Mouse (Mus musculus): ENCODE data around the gene N4bp2l1.
"Not testable (repeated sequence)": the region's sequence is repeated elsewhere in the genome, so short reads cannot be mapped to it uniquely, and the experiment has no call there.

N4bp2l1 gene

DNA sequence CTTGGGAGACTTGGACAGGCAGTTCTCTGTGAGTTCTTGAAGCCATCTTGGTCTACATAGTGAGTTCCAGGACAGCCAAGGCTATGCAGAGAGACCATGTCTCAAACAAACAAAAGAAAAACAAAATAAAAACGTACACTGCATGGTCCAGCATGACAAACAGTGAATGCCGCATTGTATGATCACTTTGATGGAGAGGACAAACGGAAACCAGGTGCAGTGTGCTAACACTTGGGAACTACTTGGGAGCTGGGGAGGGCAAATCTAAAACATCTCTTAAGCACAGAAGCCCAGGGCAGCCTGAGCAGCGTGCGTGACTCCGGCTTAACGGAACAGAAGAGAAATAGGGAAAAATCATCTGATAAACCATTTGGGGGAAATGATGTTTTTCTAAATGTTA lies at the start of gene N4bp2l1:
N4bp2l1 (minus strand) TSS at position 101 of the 400 bp plus-strand sequence.
- no peak for DNase-seq (ENCODE audit: low spot score)

DNA sequence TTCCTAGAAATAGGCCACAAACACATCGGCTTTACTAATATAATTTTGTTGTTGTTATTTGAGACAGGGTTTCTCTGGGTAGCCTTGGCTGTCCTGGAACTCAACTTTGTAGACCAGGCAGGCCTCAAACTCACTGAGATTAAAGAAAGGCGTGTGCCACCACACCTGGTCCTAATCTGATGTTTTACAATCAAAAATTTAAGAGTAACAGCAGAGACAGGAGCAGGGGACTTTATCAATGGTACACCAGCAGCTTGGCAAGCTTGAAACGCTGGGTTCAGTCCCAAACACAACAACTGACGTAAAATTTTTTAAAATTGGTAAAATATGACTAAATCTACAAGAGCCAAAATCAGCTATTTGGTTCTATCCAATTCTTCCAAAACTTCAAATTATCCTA lies 47.9 kb upstream of the N4bp2l1 start:
- DNase-seq (ENCODE audit: low spot score), result no peak

DNA sequence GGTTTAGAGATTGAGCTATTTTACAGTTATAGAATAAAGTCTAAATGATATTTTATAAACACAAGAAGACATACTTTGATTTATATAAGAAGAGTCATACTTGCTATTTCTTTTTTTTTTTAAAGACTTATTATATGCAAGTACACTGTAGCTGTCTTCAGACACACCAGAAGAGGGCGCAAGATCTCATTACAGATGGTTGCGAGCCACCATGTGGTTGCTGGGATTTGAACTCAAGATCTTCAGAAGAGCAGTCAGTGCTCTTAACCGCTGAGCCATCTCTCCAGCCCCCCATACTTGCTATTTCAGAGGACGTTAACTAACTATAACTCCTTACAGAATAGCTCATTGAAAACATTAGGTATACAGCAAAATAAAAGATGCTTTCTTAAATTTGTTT lies 46.4 kb upstream of the N4bp2l1 start:
- not testable (repeated sequence) for DNase-seq (ENCODE audit: low spot score)

GRCm38 (mm10) chr5:150641440-150641839 lies 44.5 kb upstream of the N4bp2l1 start:
- DNase-seq (ENCODE audit: low spot score), result no peak

DNA sequence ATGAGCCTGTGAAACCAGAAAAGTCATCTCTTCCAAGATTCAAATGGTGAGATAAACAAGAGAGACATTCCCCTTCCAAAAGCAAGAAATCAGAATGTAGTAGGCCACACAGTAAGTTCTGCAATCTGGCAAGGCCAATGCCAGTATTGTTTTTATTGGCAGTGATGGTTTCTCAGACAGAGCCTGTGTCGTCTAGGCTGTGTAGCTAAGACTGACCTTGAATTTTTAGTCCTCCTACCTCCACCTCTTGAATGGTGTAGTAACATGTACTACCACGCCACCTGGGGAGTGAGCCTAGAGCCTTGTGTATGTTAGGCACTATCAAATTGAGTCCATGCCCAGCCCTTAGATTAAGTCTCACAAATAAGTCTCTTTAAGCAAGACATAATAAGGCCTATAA lies 32.7 kb upstream of the N4bp2l1 start:
- no peak for DNase-seq (ENCODE audit: low spot score)

GRCm38 (mm10) chr5:150629272-150629671 lies 32.3 kb upstream of the N4bp2l1 start:
- DNase-seq (ENCODE audit: low spot score), result no peak

DNA sequence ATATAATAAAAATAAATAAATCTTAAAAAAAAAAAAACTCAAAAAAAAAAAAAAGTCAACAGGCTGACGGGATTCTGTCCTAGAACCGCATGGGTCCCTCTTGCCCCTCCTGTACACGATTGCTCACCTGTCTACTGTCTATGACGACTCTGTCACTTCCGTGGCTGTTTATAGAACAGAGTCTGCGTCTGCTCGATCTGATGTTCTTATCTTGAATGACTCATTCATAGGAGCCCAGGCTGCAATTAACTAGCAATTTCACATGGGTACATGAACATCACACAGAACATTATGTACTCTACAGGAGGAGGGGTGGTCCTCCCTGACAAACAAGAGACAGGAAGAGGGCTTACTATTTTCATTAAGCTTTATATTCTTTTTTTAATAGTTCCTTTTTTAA lies 28.5 kb upstream of the N4bp2l1 start:
- peak; percentile 54 for DNase-seq (ENCODE audit: low spot score)

DNA sequence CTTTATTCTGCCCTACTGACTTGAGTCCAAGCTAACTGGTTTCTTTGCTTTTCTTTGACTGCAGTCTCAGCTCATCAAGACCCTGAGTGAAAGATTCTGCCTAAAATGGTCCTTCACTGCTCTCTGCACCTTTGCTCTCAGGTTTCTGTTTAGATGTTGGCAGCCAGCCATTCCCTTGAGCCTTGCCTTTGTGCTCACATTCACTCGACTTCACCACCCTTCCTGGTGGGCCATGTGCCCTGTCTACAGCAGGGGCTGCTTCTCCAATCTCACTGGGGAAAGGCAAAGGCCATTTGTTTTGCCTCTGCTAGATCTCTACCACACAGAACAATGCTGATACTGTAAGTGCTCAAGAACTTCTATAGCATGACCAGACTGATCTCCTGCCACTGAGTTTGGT lies 25.8 kb upstream of the N4bp2l1 start:
- no peak for DNase-seq (ENCODE audit: low spot score)

- DNase-seq (ENCODE audit: low spot score), result no peak
These were observed 24.6 kb upstream of the N4bp2l1 start for GRCm38 (mm10) chr5:150621592-150621991.

DNA sequence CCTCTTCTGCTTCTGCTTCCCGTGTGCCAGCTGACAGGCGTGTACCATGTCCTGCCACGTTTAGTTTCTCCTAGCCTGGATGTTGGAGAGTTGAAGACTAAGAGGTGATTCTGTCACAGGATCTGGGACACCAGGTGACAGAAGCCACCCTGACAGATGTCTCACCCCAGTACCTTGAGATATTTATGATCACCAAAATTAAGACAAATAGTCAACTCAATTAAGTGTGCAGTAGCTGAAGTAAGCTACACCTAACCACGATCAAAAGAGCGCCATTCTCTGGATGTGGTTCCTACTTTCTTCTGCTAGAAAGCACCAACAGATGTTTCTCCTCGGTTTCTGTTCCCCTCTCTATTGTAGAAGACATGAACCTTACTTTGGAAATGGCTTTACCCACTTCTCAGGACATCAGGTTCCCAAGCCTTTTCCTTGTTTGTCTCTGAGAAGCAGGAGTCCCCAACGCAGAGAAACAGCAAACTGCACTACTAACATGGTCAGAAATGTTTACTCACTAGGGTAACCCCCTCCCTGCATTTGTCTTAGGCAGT lies 23.7 kb upstream of the N4bp2l1 start:
- DNase-seq (ENCODE audit: low spot score), result no peak

GRCm38 (mm10) chr5:150618599-150619355 lies 21.8 kb upstream of the N4bp2l1 start:
- DNase-seq (ENCODE audit: low spot score), result no peak

GRCm38 (mm10) chr5:150616731-150617130 lies 19.7 kb upstream of the N4bp2l1 start:
- DNase-seq (ENCODE audit: low spot score), result no peak

DNA sequence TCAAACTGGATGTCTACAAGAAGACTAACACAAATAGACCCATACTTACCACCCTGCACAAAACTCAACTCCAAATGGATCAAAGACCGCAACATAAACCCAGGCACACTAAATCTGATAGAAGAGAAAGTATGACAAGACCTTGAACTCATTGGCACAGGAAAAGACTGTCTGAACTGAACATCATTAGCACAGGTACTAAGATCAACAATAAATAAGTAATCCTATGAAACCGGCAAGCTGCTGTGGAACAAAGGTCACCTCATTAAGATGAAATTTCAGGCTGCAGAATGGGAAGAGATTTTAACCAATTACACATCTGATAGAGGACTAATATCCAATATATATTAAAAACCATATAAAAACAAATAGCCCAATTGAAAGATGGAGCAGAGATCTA lies 19.2 kb upstream of the N4bp2l1 start:
- no peak for DNase-seq (ENCODE audit: low spot score)

DNA sequence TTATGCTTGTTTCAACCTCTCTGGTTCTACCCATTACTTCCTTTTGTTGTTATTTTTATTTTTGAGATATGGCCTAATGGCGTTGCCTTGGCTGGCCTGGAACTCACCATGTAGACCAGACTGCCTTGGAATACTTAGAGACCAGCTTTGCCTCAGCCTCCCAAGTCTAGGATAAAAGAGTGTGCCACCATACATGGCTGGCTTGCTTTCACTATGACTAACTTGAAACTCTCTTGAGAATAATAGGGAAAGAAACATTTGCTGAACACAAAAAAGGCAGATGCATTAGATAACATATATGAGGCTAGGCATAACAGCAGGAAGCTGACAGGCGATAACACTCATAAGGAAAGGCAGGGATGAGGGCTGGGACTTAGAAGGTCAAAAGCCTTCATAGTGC lies 17.1 kb upstream of the N4bp2l1 start:
- no peak for DNase-seq (ENCODE audit: low spot score)

- DNase-seq (ENCODE audit: low spot score), result peak; percentile 72
These were observed 14.7 kb upstream of the N4bp2l1 start for GRCm38 (mm10) chr5:150611697-150612096.

- DNase-seq (ENCODE audit: low spot score), result no peak
These were observed 14.1 kb upstream of the N4bp2l1 start for GRCm38 (mm10) chr5:150611136-150611535.

GRCm38 (mm10) chr5:150607631-150608030 lies 10.6 kb upstream of the N4bp2l1 start:
- no peak for DNase-seq (ENCODE audit: low spot score)

- DNase-seq (ENCODE audit: low spot score), result no peak
These were observed 9.1 kb upstream of the N4bp2l1 start for GRCm38 (mm10) chr5:150606131-150606530.

GRCm38 (mm10) chr5:150601441-150602230 lies 4.6 kb upstream of the N4bp2l1 start:
- no peak for DNase-seq (ENCODE audit: low spot score)

- DNase-seq (ENCODE audit: low spot score), result no peak
These were observed 3.8 kb upstream of the N4bp2l1 start for GRCm38 (mm10) chr5:150600554-150601440.

DNA sequence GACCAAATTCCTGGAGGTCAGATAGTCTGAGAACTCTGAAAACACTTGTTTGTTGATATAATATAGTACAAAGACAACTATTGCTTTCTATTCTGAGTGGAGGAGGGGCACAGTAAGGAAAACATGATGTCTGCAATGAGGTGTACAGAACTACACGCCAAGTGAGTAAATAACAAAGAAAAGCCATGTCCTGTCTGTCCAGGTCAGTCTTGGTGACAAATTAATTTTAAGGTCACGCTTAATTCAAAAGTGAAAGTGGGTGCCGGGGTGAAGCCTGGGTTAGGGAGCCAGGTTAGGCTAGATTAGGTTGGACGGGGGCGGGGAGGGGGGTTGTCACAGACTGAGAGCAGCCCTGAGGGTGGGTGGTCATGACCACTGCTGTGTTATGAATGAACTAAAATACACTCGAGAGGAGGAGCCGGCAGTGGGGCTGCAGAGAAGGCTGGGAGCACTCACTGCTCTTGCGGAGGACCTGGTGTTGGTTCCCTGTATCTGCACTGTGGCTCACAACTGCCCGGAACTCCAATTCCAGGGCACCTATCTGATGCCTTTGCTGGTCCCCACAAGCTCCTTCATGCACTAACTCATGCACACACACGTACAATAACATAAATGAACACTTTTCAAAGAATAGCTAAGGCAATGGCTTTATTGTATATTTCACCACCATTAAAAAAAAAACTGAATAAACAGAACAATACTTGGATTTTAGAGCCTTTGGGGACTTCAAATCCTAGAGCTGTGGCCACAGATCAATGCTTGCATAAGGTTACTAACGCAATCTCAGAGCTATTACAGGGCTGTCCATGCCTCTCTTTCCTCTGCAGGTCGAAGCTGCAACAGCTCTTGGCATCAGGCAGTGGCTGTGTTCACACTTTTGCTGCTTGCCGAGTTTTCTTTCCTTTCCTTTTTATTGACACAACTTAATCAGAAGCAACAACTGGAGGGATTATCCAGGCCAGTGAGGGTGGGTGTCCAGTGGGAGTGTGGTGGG lies 2.6 kb upstream of the N4bp2l1 start:
- DNase-seq (ENCODE audit: low spot score), result no peak

Data from MN1 (cell line).